Mouse (Mus musculus) bone marrow, adult 2 months (tissue): ENCODE results near the gene Rab19. TPM values are rescaled to one million over a fixed set of nuclear protein-coding genes. Genes with fewer than 3 reads are reported as not detected.

Experiments used
- H3K27ac ChIP-seq: fragments of 200-500 bp; 2 replicates; pipeline ENCODE4 v1.5.1; 2012; ENCODE audit warnings: low read depth, mild to moderate bottlenecking, control low read depth, inconsistent platforms, low read length; ENCODE audit not compliant: control insufficient read depth, poor library complexity, insufficient read depth
- H3K4me1 ChIP-seq: fragments of 200-500 bp; 2 replicates; pipeline ENCODE4 v1.6.1; 2011; ENCODE audit warnings: low read length; ENCODE audit not compliant: control insufficient read depth, insufficient read depth
- H3K4me3 ChIP-seq: fragments of 200-500 bp; replicated peaks from 2 replicates; pipeline ENCODE3; 2011; ENCODE audit warnings: mild to moderate bottlenecking, low read depth, low read length, control low read depth; ENCODE audit not compliant: control insufficient read depth
- CTCF ChIP-seq: fragments of 200-500 bp; IDR thresholded peaks from 2 replicates; pipeline ENCODE4 v1.5.1; 2011; ENCODE audit warnings: low read length, control low read depth; ENCODE audit not compliant: control insufficient read depth, insufficient read depth
- POLR2A ChIP-seq: fragments of 200-500 bp; IDR thresholded peaks from 2 replicates; pipeline ENCODE4 v1.6.1; 2011; ENCODE audit warnings: low read depth, mild to moderate bottlenecking, control low read depth, low read length, borderline replicate concordance; ENCODE audit not compliant: control insufficient read depth
- WGBS: fragments of 180-500 bp; shearing (Covaris S2); methylation state at CpG from one replicate; pipeline ENCODE4 v1.1.7; 2018; 5-methylcytosine and 5-hydroxymethylcytosine counted together
- polyA plus RNA-seq: library from polyadenylated mRNA; stranded (reverse); fragments of >200 nt; gene quantifications from 2 replicates; pipeline ENCODE4 v1.2.4, GENCODE M21; 2011; ENCODE audit warnings: low replicate concordance; ENCODE audit not compliant: missing spikeins, insufficient read depth, insufficient read length

The Rab19 gene
- polyA plus RNA-seq, 1 experiment: 2.9 TPM

GRCm38 (mm10) chr6:39419386-39419850 is 38.4 kb downstream of the Rab19 start:
- TF ChIP-seq POLR2A (no peak), CTCF (no peak)
- WGBS: under 1% methylated on average over 43 of the region's 43 CpGs
- peaks cover 3% of the 10 kb centered on the region for H3K4me1 ChIP-seq

GRCm38 (mm10) chr6:39419851-39420721 is 39.1 kb downstream of the Rab19 start, which contains the start of gene Mkrn1:
Gene Mkrn1, minus strand, starts transcription at chr6:39420462.
- peaks cover 3% of the 10 kb centered on the region for H3K4me1 ChIP-seq
- WGBS: under 1% methylated on average over 82 of the region's 82 CpGs
- peak within 1 kb of the TSS; percentile 94 for H3K4me3 ChIP-seq
- peak within 1 kb of the TSS; percentile 95 for H3K27ac ChIP-seq
- no peak for TF ChIP-seq CTCF
- TF ChIP-seq POLR2A: peak; percentile 95; the same call in 1 of the 2 replicates

More at GRCm38 (mm10) chr6:39419386-39419850, 38.4 kb downstream of the Rab19 start:
- H3K4me3 ChIP-seq: peak overlapping the region; percentile 94
- H3K27ac ChIP-seq: peak overlapping the region; percentile 95

GRCm38 (mm10) chr6:39420867-39421266 is 39.9 kb downstream of the Rab19 start:
- H3K4me3 ChIP-seq: no peak overlapping the region
- 77% methylated on average over 4 of the region's 4 CpGs for WGBS
- no peak overlapping the region for H3K27ac ChIP-seq

GRCm38 (mm10) chr6:39423130-39423551 is 42.2 kb downstream of the Rab19 start:
- peaks cover 1% of the 10 kb centered on the region; the same call in 1 of the 2 replicates for H3K4me1 ChIP-seq
- 59% methylated on average over 6 of the region's 6 CpGs for WGBS
- peak overlapping the region; percentile 71 for H3K27ac ChIP-seq
- peak overlapping the region; percentile 24 for H3K4me3 ChIP-seq
- no peak for TF ChIP-seq POLR2A
- TF ChIP-seq CTCF: no peak

More at GRCm38 (mm10) chr6:39420867-39421266, 39.9 kb downstream of the Rab19 start:
- H3K4me1 ChIP-seq: peaks cover 3% of the 10 kb centered on the region
- no peak for TF ChIP-seq CTCF

- Histone ChIP-seq H3K27ac (peak overlapping the region; percentile 78), H3K4me1 (peaks cover 1% of the 10 kb centered on the region; the same call in 1 of the 2 replicates), H3K4me3 (no peak overlapping the region)
- TF ChIP-seq POLR2A (no peak), CTCF (no peak)
- WGBS: 74% methylated on average over 7 of the region's 7 CpGs
Observed at GRCm38 (mm10) chr6:39423686-39424085, 42.7 kb downstream of the Rab19 start.

- TF ChIP-seq POLR2A (no peak), CTCF (no peak)
- 60% methylated on average over 2 of the region's 2 CpGs for WGBS
- Histone ChIP-seq H3K4me1 (peaks cover 1% of the 10 kb centered on the region; the same call in 1 of the 2 replicates), H3K27ac (no peak overlapping the region), H3K4me3 (no peak overlapping the region)
Observed at GRCm38 (mm10) chr6:39425181-39425580, 44.2 kb downstream of the Rab19 start.

- peaks cover 1% of the 10 kb centered on the region; the same call in 1 of the 2 replicates for H3K4me1 ChIP-seq
- no peak overlapping the region for H3K4me3 ChIP-seq
- no peak for TF ChIP-seq CTCF
- TF ChIP-seq POLR2A: no peak
- H3K27ac ChIP-seq: peak overlapping the region; percentile 10; the same call in 1 of the 2 replicates
- WGBS: 82% methylated on average over 4 of the region's 4 CpGs
Observed at GRCm38 (mm10) chr6:39426725-39427124, 45.8 kb downstream of the Rab19 start.

GRCm38 (mm10) chr6:39427276-39428003 is 46.5 kb downstream of the Rab19 start:
- 0 out of 2 replicates have a peak overlapping the region, but pooled peaks have one; percentile 8 for H3K27ac ChIP-seq
- TF ChIP-seq CTCF: no peak
- 73% methylated on average over 4 of the region's 4 CpGs for WGBS
- H3K4me3 ChIP-seq: no peak overlapping the region
- peaks cover 1% of the 10 kb centered on the region; the same call in 1 of the 2 replicates for H3K4me1 ChIP-seq
